Mouse (Mus musculus) common myeloid progenitor, adult 5-6 weeks (primary cell): ENCODE measurements at regions not wholly inside any gene's neighbourhood (a gene's known extent, or its start where the extent isn't known, plus 50 kb on each side); places are given as distances from the start of the nearest gene placed in this dataset.

Experiments
- ATAC-seq: replicated peaks from 2 replicates; pipeline ENCODE4 v1.8.0; 2016; ENCODE audit warnings: low read depth, mild to moderate bottlenecking, moderate TSS enrichment, inconsistent platforms; ENCODE audit not compliant: poor library complexity, severe bottlenecking

DNA sequence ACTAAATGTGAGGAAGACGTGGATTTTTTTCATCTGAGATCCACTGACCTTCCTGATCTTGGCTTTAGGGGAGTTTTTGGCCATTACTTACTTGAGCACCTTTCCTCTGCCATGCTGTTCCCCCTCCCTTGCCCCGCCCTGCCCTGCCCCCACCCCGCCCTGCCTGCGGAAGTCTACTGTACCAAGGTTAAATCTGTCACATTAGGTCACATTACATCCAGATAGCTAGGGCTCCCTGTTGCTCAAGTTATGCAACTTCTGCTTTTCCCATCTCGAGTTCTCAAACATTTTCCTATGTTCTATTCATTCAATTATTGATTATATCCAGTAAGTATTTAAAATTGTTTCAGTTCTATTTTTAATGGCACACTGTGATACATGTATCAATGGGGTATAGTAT, 144.7 kb upstream of the Cnot2 start:
- ATAC-seq: 0 out of 2 replicates have a peak, but pooled peaks have one; percentile 52

DNA sequence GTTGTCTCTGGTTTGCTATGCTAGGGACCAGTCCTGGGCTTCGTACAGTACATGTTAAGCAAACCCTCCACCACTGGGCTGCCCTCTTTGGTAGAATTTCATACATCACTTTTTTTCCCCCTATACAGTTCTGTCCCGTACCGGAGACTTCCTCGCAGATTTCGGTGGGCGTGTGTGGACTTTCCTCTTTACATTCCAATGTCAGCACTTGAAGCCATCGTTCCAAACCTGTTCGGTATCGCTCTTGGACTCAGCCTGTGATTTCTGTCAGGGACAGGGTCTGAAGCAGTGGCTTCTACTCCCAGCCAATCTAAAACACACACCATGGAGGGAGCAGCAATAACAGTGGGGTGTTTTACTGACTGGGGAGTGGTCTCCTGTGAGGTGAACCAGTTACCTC, 140.7 kb upstream of the Cnot2 start:
- ATAC-seq: no peak

GRCm38 (mm10) chr10:116719616-116720015, 138.3 kb upstream of the Cnot2 start:
- no peak for ATAC-seq

GRCm38 (mm10) chr10:116717961-116718360, 136.7 kb upstream of the Cnot2 start:
- ATAC-seq: no peak

GRCm38 (mm10) chr10:116717017-116717643, 135.8 kb upstream of the Cnot2 start:
- ATAC-seq: no peak

- ATAC-seq: no peak
Observed at GRCm38 (mm10) chr10:116713456-116713855, 132.1 kb upstream of the Cnot2 start.

GRCm38 (mm10) chr10:116707025-116707424, 125.7 kb upstream of the Cnot2 start:
- ATAC-seq: no peak

DNA sequence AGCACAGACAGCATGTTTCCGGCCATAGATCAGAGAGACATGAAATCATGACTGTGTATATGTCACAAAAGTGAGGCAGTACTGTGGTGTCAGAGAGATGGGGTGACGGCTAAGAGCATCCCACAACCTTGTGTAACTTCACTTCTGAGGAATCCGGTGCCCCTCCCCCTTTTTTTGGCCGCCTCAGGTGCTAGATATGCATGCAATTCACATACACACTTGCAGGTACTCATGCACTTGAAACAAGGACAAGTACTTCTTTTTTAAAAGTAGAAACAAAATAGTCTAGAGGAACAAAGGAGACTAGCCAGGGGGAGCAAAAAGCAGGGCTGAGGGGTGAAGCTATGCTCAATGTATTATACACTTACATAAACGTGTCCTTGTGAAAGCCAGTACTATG, 120.0 kb upstream of the Cnot2 start:
- no peak for ATAC-seq

DNA sequence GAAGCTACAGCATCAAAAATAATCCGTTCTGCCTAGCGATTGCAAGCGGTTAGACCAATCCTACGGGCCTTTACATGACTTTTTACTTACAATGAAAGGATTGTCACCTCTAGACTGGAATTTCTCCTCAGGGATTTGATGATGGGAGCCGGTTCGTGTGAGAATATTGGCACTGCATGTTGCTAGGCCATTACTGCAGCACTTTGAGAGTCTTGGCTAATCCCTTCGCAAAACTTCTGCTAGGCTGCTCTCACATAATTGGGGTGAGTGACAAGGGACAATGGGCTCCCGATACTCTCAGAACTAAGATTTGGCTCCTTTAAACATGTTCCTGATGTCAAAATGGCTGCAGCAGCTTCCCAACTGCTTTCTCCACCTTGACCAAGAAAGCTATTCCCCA, 118.4 kb upstream of the Cnot2 start:
- no peak for ATAC-seq

- ATAC-seq: no peak
Observed at GRCm38 (mm10) chr10:116697628-116698316, 116.5 kb upstream of the Cnot2 start.

GRCm38 (mm10) chr10:116693816-116694215, 112.5 kb upstream of the Cnot2 start:
- ATAC-seq: peak; percentile 66; the same call in 1 of the 2 replicates

DNA sequence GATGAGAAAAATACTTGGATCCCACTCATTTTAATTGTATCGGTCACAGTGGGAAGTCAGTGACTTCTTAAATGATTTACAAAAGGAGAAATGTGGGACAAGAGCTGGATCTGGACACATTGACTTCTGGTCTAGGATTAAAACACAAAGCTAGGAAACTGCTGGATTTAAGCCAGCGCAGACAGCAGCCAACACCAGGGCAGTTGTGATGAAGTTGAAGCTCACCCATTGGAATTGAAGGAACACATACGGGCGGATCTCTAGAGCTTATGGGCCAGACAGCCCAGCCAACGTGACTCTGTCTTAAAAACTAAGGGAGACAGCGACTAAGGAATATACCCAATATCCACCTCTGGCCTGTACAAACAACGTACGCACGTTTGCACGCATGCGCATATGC, 105.4 kb upstream of the Cnot2 start:
- ATAC-seq: no peak

GRCm38 (mm10) chr10:116683374-116683773, 102.1 kb upstream of the Cnot2 start:
- ATAC-seq: no peak

DNA sequence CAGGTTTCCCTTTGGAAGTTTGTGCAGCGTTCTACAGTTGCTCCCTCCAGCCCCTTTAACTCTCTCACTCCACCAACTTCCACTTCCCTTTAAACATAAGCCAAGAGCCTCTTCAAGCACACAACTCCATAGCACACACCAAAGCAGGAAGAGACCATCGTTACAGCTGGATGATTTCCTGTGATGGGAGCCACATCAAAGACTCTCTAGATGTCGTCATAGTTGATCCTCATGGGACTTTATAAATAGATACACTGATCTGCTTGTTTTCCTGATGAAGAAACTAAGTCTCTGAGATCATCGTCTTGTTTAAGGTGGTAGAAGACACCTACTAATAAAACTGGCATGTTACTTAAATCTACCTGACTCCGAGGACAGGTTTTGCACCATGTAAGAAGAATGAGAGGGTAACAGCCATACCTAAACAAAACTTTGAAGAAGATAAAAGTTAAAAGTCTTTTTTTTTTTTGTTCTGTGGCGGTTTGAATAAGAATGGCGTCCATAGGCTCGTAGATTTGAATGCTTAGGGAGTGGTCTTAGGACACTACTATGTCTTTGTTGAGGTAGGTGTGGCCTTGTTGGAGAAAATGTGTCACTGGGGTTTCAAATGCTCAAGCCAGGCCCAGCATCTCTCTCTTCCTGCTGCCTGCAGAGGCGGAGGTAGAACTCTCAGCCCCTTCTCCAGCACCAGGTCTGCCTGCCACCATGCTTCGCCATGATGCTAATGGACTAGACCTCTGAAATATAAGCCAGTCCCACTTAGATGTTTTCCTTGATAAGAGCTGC, 97.8 kb upstream of the Cnot2 start:
- ATAC-seq: no peak

- no peak for ATAC-seq
Observed at GRCm38 (mm10) chr10:116677949-116678348, 96.6 kb upstream of the Cnot2 start.

- no peak for ATAC-seq
Observed at GRCm38 (mm10) chr10:116675171-116675570, 93.9 kb upstream of the Cnot2 start.

DNA sequence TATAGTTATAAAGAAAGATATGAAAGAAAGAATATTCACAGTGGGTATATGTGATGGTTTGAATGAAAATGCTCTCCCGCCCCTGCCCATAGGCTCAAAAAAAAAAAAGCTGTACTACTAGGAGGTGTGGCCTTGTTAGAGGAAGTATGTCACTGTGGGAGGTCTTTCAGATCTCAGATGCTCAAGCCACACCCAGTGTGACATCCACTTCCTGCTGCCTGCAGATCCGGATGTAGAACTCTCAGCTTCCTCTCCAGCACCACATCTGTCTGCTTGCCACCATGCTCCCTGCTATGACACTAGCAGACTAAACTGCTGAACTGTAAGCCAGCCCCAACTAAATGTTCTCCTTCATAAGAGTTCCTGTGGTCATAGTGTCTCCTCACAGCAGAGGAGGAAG, 93.0 kb upstream of the Cnot2 start:
- ATAC-seq: 0 out of 2 replicates have a peak, but pooled peaks have one; percentile 45

- ATAC-seq: no peak
Observed at GRCm38 (mm10) chr10:116658162-116658962, 77.1 kb upstream of the Cnot2 start.

DNA sequence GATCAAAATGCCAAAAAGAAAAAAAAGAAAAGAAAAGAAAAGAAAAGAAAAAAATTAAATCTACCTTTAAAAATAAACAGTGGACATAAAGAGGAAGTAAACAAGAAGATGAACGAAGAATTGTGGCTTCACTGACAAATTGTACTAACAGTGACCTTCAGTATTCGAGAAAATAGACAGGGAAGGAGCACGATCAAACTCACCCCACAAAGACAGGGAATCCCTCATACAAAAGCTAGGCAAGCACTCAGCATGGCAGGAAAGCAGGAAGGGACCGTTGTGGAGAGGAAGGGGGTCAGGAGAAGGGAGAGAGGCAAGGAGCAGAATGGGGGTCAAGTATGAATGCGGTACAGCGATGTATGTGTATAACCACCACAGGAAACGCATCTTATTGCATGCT, 74.6 kb upstream of the Cnot2 start:
- no peak for ATAC-seq
